In the genomic region with DNA sequence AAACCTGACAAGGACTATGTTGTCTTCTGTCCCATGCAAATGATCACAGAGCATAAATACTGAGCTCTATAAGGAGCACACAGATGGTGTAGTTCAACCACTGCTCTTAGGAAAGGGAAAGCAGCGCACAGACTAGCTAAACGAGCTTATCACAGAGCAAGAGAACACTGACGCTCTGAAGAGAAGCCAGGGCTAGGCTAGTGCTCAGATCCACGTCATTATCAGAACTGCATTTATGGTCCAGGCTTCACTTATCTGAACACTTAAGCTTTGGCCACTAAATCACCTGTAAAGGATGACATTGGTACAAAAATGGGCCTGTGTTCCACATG, we compare ENCODE assay signal across 9 mouse cellular contexts. TPM values are rescaled to one million over a fixed set of nuclear protein-coding genes. Genes with fewer than 3 reads are reported as not detected.
DNase-seq lines count a peak whose midpoint lies in the region; ATAC-seq lines count a peak whose summit lies in the region.
"Had no signal": no experiment of that assay in that cellular context is flagged by ENCODE, and none has a peak within 500 bp of the region (broad histone marks: within the 10 kb centered on the region; RNA-seq: fewer than 3 reads in every experiment).

No protein-coding gene starts in this region.

- no peaks in the 10 kb centered on the region for H3K36me3 ChIP-seq in heart, embryonic 15.5 days
- H3K36me3 ChIP-seq in forebrain, embryonic 13.5 days (ENCODE audit: poor library complexity, severe bottlenecking) = peaks cover 10% of the 10 kb centered on the region
- 0 out of 2 replicates have a peak, but pooled peaks cover 6% of the 10 kb centered on the region for H3K36me3 ChIP-seq in hindbrain, embryonic 15.5 days
- H3K36me3 ChIP-seq in neural tube, embryonic 12.5 days = peaks cover 12% of the 10 kb centered on the region; the same call in 1 of the 2 replicates
- H3K36me3 ChIP-seq in intestine, embryonic 16.5 days (ENCODE audit: control insufficient read depth, insufficient read depth, low read length) = no peaks in the 10 kb centered on the region

- no peaks in the 10 kb centered on the region for H3K9me3 ChIP-seq in heart, embryonic 15.5 days (replicated peaks)
- no peaks in the 10 kb centered on the region for H3K9me3 ChIP-seq in forebrain, embryonic 13.5 days (replicated peaks)
- H3K9me3 ChIP-seq in hindbrain, embryonic 15.5 days = no peaks in the 10 kb centered on the region
- H3K9me3 ChIP-seq in neural tube, embryonic 12.5 days = no peaks in the 10 kb centered on the region
- H3K9me3 ChIP-seq in intestine, embryonic 16.5 days (ENCODE audit: control insufficient read depth, low read length) = no peaks in the 10 kb centered on the region
- H3K9me3 ChIP-seq: liver, embryonic 15.5 days had no signal

- 20% methylated on average over 4 of the region's 4 CpGs for WGBS in heart, embryonic 15.5 days
- WGBS in forebrain, embryonic 13.5 days = 21% methylated on average over 4 of the region's 4 CpGs
- WGBS in hindbrain, embryonic 15.5 days = 34% methylated on average over 4 of the region's 4 CpGs
- 55% methylated on average over 4 of the region's 4 CpGs for WGBS in neural tube, embryonic 12.5 days
- WGBS in intestine, embryonic 16.5 days = 48% methylated on average over 4 of the region's 4 CpGs

- peaks cover 53% of the 10 kb centered on the region for H3K4me1 ChIP-seq in heart, embryonic 15.5 days (replicated peaks)
- H3K4me1 ChIP-seq in forebrain, embryonic 13.5 days = peaks cover 56% of the 10 kb centered on the region
- peaks cover 44% of the 10 kb centered on the region for H3K4me1 ChIP-seq in hindbrain, embryonic 15.5 days (replicated peaks)
- H3K4me1 ChIP-seq in neural tube, embryonic 12.5 days = peaks cover 35% of the 10 kb centered on the region
- H3K4me1 ChIP-seq in intestine, embryonic 16.5 days (ENCODE audit: control insufficient read depth, insufficient read depth, low read length) = peaks cover 8% of the 10 kb centered on the region

- H3K4me2 ChIP-seq in heart, embryonic 15.5 days = 0 out of 2 replicates have a peak overlapping the region, but pooled peaks have one; percentile 3
- H3K4me2 ChIP-seq in forebrain, embryonic 13.5 days = peak overlapping the region; percentile 36
- no peak overlapping the region for H3K4me2 ChIP-seq in hindbrain, embryonic 15.5 days
- no peak overlapping the region for H3K4me2 ChIP-seq in neural tube, embryonic 12.5 days (replicated peaks)
- H3K4me2 ChIP-seq in intestine, embryonic 16.5 days (ENCODE audit: low read depth, low read length) = no peak overlapping the region
- H3K4me2 ChIP-seq: liver, embryonic 15.5 days had no signal

- no peak overlapping the region for H3K9ac ChIP-seq in heart, embryonic 15.5 days
- H3K9ac ChIP-seq in forebrain, embryonic 13.5 days = 0 out of 2 replicates have a peak overlapping the region, but pooled peaks have one; percentile 32
- H3K9ac ChIP-seq in hindbrain, embryonic 15.5 days = no peak overlapping the region
- H3K9ac ChIP-seq in neural tube, embryonic 12.5 days = no peak overlapping the region
- H3K9ac ChIP-seq in intestine, embryonic 16.5 days (ENCODE audit: low read depth, low read length) = no peak overlapping the region
- H3K9ac ChIP-seq: liver, embryonic 15.5 days had no signal

- H3K4me3 ChIP-seq in heart, embryonic 15.5 days = no peak overlapping the region
- no peak overlapping the region for H3K4me3 ChIP-seq in forebrain, embryonic 13.5 days
- no peak overlapping the region for H3K4me3 ChIP-seq in hindbrain, embryonic 15.5 days
- no peak overlapping the region for H3K4me3 ChIP-seq in neural tube, embryonic 12.5 days
- H3K4me3 ChIP-seq in intestine, embryonic 16.5 days (ENCODE audit: low read length) = no peak overlapping the region
- H3K4me3 ChIP-seq: liver, embryonic 15.5 days had no signal

- no peak for DNase-seq in heart, adult 11 months
- no peak for DNase-seq in thymus, postnatal 14 days
- DNase-seq in testis, postnatal 10 days (ENCODE audit: low spot score) = no peak

- H3K27me3 ChIP-seq in heart, embryonic 15.5 days = no peaks in the 10 kb centered on the region
- no peaks in the 10 kb centered on the region for H3K27me3 ChIP-seq in forebrain, embryonic 13.5 days
- no peaks in the 10 kb centered on the region for H3K27me3 ChIP-seq in hindbrain, embryonic 15.5 days
- H3K27me3 ChIP-seq in neural tube, embryonic 12.5 days (replicated peaks) = no peaks in the 10 kb centered on the region
- no peaks in the 10 kb centered on the region for H3K27me3 ChIP-seq in intestine, embryonic 16.5 days (replicated peaks; ENCODE audit: control insufficient read depth, insufficient read depth, low read length)
- H3K27me3 ChIP-seq: liver, embryonic 15.5 days had no signal

- peak overlapping the region; percentile 87 for H3K27ac ChIP-seq in heart, embryonic 15.5 days
- H3K27ac ChIP-seq in forebrain, embryonic 13.5 days = peak overlapping the region; percentile 89
- H3K27ac ChIP-seq in hindbrain, embryonic 15.5 days (replicated peaks) = peak overlapping the region; percentile 80
- peak overlapping the region; percentile 50 for H3K27ac ChIP-seq in neural tube, embryonic 12.5 days
- H3K27ac ChIP-seq in intestine, embryonic 16.5 days (ENCODE audit: low read length) = no peak overlapping the region; the same call in 1 of the 2 replicates
- H3K27ac ChIP-seq: liver, embryonic 15.5 days had no signal

- ATAC-seq in heart, embryonic 15.5 days (replicated peaks; ENCODE audit: insufficient number of reproducible peaks, insufficient read depth, low FRiP score, low read depth) = peak; percentile 73; the same call in 1 of the 2 replicates
- ATAC-seq in forebrain, embryonic 13.5 days = peak; percentile 59
- peak; percentile 46; the same call in 1 of the 2 replicates for ATAC-seq in hindbrain, embryonic 15.5 days (ENCODE audit: low FRiP score, low read depth)
- no peak for ATAC-seq in neural tube, embryonic 12.5 days (ENCODE audit: low FRiP score, low read depth)
- no peak for ATAC-seq in intestine, embryonic 16.5 days

RNA-seq across cellular contexts. Expression of a gene that starts 57.5 kb away (rescaled TPM):
- 258 and 293 TPM in 2 replicates for polyA plus RNA-seq in heart, embryonic 15.5 days (2015; fragmentation: Nextera tagmentation; extraction: Ambion mirVana)
- 273 and 289 TPM in 2 replicates for polyA plus RNA-seq in forebrain, embryonic 13.5 days (2015; fragmentation: Nextera tagmentation; extraction: Ambion mirVana)
- polyA plus RNA-seq in hindbrain, embryonic 15.5 days (2015; fragmentation: Nextera tagmentation; extraction: Ambion mirVana) = 404 and 429 TPM in 2 replicates
- polyA plus RNA-seq in neural tube, embryonic 12.5 days (2016; fragmentation: Nextera tagmentation; extraction: Ambion mirVana) = 331 and 337 TPM in 2 replicates
- 185 and 188 TPM in 2 replicates for polyA plus RNA-seq in intestine, embryonic 16.5 days (2015; fragmentation: Nextera tagmentation; extraction: Ambion mirVana)

Comparison
In these comparisons a context has a peak if more than half of its experiments do, and no peak if none do; other contexts are left out.
1. ATAC-seq: peak in heart, embryonic 15.5 days (single experiment), forebrain, embryonic 13.5 days (single experiment) and hindbrain, embryonic 15.5 days (single experiment); none in neural tube, embryonic 12.5 days (single experiment) and intestine, embryonic 16.5 days (single experiment).
2. H3K4me2 ChIP-seq: peak in heart, embryonic 15.5 days (single experiment) and forebrain, embryonic 13.5 days (single experiment); none in hindbrain, embryonic 15.5 days (single experiment), neural tube, embryonic 12.5 days (single experiment) and intestine, embryonic 16.5 days (single experiment).